Mouse (Mus musculus) adrenal gland, adult 8-10 months (tissue): ENCODE measurements around the gene Ppp1r16b. TPM values are rescaled to one million over a fixed set of nuclear protein-coding genes. Genes with fewer than 3 reads are reported as not detected.

Source experiments
- DNase-seq: peaks from one replicate; pipeline ENCODE4 v3.0.0; 2022
- total RNA-seq, 4 experiments: library from RNA; stranded (reverse); gene quantifications; 2 replicates each; pipeline ENCODE4 v1.2.4; 2022

Ppp1r16b gene
- total RNA-seq = 10 to 100 TPM in 3 of 4 experiments, 1 to 10 TPM in 1; 9.9 to 13.8 (median 11.1) TPM

DNA sequence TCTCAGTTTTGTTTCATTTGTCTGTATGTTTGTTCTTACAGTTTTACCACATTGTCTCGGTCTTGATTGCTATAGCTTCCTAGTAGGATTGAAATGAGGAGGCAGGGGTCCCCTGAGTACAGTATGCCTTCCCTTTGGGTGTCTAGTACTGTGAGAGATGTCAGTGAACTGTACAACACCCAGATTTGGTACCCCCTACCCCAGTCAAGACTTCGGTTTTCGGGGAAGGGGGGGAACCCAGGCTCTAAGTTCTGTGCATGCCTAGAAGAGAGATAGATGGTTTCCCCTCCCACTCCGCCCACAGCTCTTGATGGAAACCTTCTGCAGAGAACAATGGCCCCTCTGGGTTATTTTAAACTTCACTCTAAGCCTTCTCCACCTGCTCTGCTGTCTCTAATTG, at the start of gene Ppp1r16b:
Ppp1r16b (plus strand) TSS at position 301 of the 400 bp plus-strand sequence.
- DNase-seq = no peak

DNA sequence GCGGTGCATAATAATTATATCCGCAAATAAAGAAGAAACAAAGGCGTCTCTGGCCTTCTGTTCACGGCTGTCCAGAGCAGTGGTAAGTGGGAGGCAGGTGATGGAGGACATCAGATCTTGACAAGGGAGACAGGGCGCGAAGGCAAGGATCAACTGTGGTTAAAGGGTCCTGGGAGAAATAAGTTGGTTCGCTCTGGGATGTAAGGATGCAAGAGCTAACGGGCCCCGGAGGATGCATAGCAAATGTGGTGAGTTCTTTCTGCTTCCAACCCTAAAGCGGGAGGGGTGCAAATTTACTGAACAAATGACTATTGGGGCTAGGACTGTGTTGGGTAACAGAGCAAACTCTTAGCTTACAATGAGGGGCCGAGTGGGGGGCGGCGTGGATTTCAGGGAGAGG, 49.5 kb upstream of the Ppp1r16b start:
- DNase-seq = no peak

DNA sequence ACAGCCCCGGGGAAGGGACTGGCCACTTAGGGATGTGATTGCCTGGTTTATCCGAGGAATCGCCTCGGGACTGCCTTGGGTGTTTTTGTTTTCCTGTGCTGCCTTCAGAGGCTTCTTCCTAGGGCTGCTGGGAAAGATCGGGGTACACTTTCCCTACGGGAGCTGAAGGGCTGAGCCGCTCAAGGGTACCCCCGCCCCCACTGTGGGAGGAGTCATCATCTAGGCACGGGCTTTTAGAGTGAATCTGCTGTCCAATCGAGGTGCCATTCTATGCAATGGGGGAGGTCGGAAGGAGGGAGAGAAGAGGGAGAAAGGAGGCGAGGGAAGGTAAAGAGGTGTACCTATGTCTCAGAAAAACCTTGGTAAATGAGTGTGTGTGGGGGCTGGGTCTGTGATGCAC, 48.9 kb upstream of the Ppp1r16b start:
- DNase-seq = no peak

DNA sequence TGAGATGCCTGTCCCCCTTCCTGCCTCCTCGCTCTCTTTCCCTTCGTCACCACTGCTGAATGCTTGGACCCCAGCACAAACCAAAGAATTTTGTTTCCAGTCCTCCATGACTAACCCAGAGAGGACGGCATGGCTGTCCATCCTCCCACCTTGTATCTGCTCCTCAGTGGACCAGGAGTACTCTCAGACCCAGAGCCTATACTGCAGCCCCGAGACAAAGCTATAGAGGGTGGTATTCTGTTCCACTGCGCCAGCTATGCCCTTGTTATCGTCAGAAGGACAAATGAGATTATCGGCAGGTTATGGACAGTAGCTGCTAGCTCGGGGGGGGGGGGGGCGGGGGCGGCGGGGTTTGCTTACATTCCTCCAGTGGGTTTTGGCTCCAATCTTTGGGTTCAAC, 48.4 kb upstream of the Ppp1r16b start:
- no peak for DNase-seq

DNA sequence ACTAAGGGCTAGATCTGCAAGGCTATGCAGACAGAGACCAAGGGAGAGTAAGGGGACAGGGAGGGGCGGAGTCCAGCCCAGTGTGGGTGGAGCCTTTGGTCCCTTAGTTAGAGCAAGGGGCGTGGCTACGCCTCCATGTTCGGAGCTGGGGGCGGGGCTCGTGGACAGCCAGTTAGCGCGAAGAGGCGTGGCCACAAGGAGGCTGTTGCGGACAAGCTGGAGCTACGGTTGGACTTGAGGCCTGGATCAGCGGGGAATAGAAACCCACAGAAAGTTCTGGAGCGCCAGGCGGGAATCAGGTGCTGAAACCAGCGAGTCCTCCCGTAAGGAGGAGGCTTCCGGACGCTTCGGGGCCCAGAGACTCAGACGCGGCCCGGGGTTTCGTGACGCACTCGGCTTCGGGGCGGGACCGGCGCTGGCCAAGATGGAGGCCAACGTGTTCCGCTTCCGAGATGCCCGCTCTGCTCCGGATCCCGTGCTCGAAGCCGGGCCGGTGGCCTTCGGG, 40.4 kb upstream of the Ppp1r16b start, which contains the start of gene Actr5:
Actr5 (plus strand) TSS at position 171 of the 505 bp plus-strand sequence.
- DNase-seq = peak; percentile 90

DNA sequence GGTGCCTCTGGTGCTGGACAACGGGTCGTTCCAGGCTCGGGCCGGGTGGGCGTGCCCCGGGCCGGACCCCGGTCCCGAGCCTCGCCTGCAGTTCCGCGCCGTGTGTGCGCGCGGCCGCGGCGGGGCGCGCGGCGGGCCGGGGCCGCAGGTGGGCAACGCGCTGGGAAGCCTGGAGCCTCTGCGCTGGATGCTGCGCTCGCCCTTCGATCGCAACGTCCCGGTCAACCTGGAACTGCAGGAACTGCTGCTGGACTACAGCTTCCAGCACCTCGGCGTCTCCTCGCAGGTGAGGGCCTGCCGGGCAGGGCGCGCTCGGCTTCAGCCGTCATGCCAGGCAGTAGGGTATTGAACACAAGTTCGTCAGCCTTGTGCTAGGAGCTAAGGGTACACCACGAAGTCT, 40.0 kb upstream of the Ppp1r16b start:
- DNase-seq = no peak

DNA sequence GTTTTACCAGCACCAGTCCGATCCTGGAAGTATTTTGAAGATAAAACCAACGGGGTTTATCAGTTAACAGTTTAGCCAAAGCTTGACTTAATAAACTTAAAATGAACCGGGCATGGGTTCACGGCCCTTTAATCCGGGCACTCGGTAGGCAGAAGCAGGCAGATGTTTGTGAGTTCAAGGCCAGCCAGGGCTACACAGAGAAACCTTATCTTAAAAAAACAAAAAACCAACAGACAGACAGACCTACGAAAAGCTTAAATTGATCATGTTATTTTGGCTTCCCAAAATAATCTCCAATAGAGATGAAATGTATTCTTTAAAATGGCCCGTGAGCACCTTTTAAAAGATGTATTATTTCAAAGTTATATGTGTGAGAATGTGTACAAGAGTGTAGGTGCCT, 39.5 kb upstream of the Ppp1r16b start:
- no peak for DNase-seq

DNA sequence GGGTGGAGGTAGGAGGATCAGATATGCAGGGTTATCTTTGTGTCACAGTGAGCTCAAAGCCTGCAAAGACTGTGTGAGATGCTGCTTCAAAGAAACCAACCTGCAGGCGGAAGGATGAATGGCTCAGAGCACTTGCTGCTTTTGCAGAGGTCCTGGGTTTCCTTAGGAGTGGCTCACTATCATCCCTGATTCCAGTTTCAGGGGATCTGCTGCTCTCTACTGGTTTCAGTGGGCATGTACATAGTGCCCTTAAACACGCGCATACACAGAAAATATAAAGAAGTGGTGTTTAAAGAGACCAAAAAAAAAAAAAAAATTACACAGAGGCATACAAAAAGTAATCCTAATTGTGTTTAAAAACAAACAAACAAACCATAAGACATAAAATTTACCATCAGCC, 36.3 kb upstream of the Ppp1r16b start:
- no peak for DNase-seq

DNA sequence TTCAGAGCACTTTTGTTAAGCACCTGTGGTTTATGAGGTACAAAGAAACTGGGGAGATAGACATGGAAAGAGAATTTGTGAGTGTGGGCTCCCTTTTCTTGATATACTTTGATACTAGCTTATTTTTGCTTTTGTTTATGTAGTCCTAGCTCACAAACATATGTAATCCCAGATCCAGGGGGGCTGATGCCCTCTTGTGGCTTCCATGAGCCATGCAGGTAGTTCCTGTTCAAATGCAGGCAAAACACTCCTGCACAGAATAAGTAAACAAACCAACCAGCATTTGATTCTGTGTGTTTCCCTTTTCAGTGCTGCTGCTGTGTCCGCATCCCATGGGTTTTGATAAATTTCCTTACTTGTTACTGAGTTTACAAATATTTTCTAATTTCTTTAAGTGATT, 35.8 kb upstream of the Ppp1r16b start:
- no peak for DNase-seq

DNA sequence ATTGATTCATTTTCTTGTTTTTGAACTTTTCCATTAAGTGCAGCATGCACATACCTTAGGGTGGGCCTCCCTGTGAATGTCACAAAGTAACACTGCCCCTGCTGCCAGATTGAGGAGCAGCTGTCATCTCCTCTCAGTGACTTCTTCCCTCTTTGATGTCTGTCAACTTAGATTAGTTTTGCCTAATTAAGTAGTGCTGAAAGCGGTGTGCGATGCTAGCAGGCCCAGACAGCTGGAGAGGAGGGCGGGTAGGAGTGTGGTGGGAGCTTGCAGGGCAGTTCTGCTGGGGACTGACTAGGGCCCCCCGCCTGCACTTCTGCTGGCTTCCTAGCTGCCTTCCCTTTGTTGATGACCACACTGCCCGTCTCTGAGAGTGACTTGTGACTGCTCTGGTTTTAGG, 33.3 kb upstream of the Ppp1r16b start:
- DNase-seq = no peak

DNA sequence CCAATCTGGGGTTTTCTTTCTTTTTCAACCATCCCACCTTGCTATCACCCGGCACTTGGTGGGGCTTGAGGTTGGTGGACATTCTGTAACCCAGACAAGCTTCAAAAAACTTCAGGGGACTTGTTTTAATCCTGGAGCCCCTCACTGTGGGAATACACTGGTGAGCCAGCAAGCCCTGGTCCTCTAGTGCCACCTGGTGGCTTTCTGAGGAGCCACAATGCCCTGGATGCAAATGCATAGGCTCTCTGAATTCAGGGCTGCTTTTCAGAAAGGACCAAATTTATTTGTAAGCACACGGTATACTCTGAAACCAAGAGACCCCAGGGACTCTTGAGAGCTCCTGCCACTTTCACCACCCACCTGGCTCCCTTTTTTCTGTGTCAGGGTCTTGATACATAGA, 23.3 kb upstream of the Ppp1r16b start:
- no peak for DNase-seq

DNA sequence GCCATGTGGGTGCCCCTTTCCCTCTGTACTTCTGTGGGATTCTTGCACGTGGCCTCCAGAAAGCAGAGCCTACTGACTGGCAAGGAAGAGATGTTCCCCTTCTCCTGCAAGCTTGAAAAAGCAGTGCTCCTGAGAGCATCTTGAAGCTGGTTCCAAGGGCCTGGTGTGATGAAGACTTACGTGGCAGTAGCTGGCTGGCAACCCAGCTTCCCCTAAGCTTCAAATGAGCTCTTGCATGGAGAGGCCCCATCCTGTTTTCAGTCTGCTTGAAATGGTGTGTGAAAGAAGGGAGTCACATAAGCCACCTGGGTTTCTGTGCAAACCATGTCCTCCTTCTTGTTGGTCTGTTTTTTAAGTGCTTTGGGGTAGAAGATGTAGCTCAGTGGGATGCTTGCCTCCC, 22.6 kb upstream of the Ppp1r16b start:
- DNase-seq = no peak

DNA sequence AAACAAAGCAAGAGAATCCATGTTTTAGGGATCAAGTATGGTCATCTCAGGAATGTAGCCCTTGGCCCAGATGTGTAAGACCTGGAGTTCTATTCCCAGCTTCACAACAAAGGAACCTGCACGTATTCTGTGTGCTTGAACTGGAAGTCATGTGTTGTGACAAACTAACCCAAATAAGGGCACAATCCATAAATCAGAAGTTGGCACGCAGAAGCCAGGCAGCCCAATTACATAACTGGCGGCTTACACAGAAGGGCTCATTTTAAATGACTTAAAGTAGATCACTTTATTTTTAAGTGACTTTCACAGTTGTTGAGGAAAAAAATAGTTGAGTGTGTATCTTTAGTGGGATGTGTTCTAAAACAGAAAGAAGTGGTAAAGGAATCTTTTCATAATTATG, 21.4 kb upstream of the Ppp1r16b start:
- no peak for DNase-seq

DNA sequence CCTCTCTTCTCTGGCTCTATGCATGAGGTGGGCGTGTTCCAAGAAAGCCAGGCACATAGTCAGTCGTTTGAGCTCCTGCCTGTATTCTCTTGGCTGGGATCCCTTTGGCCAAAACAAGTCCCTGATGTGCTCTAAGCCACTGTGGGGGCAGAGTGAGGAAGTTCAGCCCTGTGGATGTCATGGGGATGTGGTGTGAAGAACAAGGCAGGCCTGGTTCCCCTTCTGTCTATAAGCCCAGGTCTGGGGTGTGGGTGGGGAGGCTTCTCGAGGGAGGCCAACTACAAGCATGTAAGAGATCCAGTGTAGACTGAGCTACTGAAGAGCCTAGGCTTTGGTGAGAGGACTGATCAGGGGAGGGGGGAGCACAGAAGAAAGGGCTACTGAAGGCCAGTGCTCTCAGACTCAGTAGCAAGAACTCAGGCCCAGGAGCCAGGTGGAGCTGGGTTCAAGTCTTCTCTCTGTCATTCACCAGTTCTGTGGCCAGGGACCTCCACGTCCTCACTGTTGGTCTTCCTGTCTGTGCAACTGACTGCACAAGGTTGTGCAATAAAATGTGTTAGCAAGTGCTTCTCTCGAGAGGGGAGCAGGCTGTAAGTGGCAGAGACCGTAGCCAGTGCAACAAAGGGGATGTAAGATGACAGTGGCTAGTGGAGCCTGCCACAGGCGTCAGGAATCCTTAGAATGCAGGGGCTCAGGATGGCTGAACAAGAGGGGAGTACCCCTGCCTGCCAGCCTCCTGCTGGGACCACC, 13.9 kb upstream of the Ppp1r16b start:
- no peak for DNase-seq

DNA sequence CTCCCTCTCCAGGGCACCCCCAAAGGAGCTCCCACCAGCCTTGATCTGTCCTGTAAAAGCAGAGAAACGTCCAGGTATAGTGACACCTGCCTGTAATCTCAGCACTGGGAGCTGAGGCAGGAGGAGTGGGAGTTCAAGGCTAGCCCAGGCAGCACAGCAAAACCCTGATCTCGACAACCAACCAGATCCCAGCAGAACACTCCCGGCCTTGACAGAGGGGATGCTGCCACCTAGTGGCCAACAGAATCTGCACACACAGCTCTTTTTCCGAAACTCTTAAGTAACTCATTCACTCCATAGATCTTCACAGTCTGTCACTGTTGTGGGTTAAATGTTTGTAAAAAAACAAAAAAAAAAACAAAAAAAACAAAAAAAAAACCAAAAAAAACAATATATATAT, 12.2 kb upstream of the Ppp1r16b start:
- DNase-seq = peak; percentile 53

DNA sequence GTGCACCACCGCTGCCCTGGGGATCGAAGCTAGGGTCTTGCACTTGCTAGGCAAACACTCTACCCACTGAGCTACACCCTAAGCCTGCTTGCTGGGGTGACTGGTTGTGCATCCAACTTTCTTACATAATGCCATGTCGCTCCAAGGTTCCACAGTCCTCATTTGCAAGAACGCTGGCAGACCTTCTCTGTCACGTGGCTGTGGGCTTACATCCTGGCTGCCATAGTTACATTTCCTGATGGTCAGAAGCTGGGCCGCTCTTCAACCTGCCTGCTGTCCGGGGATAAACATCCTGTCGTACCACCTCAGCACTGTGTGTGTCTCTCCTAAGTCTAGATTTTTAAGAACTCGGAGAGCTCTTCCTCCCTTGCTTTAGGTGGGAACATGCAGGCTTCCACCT, 10.5 kb upstream of the Ppp1r16b start:
- DNase-seq = peak; percentile 70

DNA sequence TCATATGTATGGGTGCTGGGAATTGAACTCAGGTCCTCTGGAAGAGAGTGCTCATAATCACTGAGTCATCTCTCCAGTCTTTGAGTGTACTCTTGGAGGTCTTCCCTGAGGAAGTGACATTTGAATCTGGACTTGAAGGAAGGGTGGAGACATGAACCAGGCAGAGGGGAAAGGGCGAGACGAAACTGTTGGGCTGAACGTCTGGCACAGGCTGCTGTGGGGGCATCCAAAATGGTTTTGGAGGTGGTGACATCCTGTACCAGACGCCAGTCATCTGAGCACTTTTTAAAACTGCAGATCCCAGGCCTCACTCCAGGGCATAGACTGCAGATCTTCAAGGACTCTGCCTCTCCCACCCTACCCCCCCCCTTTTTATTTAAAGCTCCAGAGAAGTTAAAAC, 9.4 kb upstream of the Ppp1r16b start:
- DNase-seq = no peak

DNA sequence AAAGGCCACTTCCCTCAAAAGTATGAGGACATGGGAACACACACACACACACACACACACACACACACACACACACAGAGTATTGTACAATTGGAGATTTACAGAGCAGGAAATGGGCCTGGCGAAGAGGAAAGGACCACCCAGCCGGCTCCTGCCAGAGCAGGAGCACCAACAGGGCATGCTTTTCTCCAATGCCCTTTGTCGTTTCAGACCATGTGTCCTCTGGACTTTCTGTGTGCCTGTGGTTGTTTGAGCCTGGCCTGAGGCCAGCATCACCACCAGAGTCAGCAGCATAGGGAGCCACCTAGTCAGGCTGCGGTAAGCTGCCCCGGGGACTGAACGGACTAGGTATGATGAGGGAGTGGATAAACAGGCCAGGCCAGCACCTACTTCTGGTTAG, 6.4 kb upstream of the Ppp1r16b start:
- DNase-seq = peak; percentile 50

DNA sequence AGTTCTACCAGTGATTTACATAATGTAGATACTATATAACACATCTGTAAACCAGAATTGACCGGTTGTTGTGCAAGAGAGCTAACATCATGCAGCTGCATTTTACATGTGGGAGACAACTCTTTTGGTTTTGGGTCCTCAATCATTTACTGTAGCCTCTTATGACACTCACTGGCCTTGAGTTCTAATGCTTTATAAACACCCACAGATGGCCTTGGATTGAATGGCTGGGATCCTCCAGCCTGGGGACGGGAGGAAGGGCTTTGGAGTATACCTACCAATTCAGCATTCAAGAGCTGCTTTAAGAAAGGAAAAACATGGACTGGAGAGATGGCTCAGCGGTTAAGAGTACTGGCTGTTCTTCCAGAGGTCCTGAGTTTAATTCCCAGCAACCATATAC, 5.9 kb upstream of the Ppp1r16b start:
- peak; percentile 33 for DNase-seq

DNA sequence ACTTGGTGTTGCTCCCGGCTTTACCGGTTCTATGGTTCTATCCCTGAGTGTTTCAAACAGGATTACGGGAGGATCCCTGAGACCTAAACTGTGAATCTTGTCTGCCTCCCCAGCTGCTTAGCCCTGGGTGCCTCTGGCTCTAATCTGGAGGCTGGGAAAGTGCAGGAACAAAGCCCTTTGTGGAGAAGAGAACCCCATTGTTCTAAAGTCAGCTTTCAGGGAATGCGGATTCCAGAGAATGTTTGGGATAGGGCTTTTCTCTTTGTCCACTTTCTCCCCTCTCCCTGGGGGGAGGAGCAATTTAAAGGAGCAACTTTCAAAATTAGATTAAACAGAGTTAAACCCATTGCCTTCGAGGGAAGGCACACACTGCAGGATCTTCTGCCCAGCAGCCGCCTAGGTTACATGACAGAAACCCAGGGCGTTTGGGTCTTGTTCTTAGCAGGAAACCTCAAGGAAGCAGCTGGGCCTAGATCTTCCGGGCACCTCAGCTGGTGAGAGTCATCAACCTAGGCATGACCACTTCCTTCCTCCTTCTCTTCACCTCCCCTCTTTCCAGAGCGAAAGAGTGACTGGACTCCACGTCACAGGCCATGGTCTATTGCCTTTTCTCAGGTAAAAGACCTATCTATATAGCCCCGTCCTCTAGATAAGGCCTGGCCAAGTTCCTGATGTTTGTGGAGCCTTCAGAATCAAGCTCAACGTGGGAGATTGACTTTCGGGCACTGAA, 1.0 kb downstream of the Ppp1r16b start:
- DNase-seq = no peak

DNA sequence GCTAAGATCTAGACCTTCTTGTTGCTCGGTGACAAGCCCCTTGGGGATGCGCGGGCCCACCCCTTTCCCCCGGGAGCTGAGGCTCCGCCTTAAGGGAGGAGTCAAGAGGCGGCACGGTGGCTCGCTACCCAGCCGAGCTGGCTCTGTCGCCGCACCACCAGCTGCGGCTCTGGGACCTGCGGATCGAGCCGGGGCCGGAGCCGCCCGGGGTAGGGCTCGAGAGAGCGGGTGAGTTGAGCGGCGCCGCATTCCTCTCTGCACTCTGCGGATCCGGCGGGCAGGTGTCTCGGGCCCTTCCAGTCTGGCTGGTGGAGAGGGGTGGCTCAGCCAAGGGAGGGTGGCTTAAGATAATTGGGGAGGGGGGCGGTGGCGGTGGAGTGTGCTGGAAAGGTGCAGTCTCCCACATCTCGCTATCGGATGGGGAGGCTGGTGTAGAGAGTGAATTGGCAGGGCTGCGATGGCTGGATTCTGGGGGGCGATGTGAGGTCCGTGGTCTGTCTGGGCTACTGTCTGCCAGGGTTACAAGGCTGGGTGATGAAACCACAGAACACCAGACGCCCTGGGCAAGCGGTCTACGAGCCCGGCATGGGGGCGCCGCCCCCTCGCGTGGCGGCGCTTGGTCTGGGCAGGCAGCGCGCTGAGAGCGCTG, 1.9 kb downstream of the Ppp1r16b start:
- DNase-seq = peak; percentile 30

DNA sequence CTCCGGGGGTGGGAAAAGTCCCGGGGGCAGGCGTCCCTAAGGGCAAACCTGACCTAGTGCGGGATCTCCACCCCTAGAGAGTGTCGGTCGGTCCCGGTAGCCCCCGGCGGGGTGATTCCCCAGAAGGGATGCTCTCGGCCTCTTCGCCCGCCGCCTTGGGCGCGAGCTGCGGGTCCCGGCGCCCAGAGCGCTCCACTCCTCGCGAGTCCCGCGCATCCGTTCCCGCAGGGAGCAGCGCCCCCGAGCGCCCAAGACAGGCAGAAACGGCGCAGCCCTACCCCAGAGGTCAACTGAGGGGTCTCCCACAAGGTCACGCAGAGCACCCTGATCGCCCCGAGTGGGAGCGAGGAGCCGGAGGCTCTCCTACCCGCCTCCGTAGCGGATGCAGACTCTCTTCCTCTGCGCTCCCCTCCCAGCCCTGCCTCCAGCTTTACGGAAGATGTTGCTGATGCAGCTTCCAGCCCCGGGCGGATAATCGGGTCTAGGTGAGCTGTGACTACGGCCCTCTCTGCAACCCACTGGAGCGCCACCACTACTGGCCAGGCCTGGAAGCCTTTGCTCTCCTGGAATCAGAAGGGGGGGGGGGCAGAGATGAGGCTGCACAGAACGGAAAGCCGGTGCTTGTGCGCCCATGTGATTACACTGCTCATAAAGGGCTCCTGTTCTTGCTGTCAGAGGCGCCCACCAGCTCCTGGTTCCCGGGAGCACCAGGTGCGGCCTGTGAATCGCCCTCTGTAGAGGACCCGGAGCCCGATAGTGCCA, 2.7 kb downstream of the Ppp1r16b start:
- DNase-seq = no peak
